Mouse (Mus musculus) thymus, adult 2 months (tissue): ENCODE data around the gene Ahcyl2. TPM values are rescaled to one million over a fixed set of nuclear protein-coding genes. Genes with fewer than 3 reads are reported as not detected.
A peak's percentile ranks its signal among the peaks of the same experiment; 100 is the strongest.
"Not testable (repeated sequence)": the region's sequence is repeated elsewhere in the genome, so short reads cannot be mapped to it uniquely, and the experiment has no call there.

Source experiments
- DNase-seq: peaks from one replicate; pipeline ENCODE4 v3.0.0; 2021
- H3K27ac ChIP-seq: fragments of 200-500 bp; 2 replicates; pipeline ENCODE4 v1.5.1; 2012; ENCODE audit warnings: low read length, control low read depth; ENCODE audit not compliant: control insufficient read depth, insufficient read depth
- H3K27me3 ChIP-seq: fragments of 200-500 bp; 2 replicates; pipeline ENCODE4 v1.6.1; 2012; ENCODE audit warnings: mild to moderate bottlenecking, low read length, moderate library complexity, mixed read lengths; ENCODE audit not compliant: control insufficient read depth, insufficient read depth
- H3K36me3 ChIP-seq: fragments of 200-500 bp; 2 replicates; pipeline ENCODE4 v1.6.1; 2012; ENCODE audit warnings: mild to moderate bottlenecking, low read length, moderate library complexity; ENCODE audit not compliant: control insufficient read depth, insufficient read depth
- H3K4me1 ChIP-seq: fragments of 200-500 bp; replicated peaks from 2 replicates; pipeline ENCODE4 v1.6.1; 2012; ENCODE audit warnings: low read length; ENCODE audit not compliant: control insufficient read depth, insufficient read depth
- H3K4me3 ChIP-seq: fragments of 200-500 bp; 2 replicates; pipeline ENCODE4 v1.5.1; 2012; ENCODE audit warnings: mild to moderate bottlenecking, low read length, control low read depth, moderate library complexity; ENCODE audit not compliant: control insufficient read depth, insufficient read depth
- CTCF ChIP-seq: fragments of 200-500 bp; IDR thresholded peaks from 2 replicates; pipeline ENCODE4 v1.5.1; 2012; ENCODE audit warnings: mild to moderate bottlenecking, control low read depth, low read length, moderate library complexity, borderline replicate concordance; ENCODE audit not compliant: control insufficient read depth, poor library complexity, insufficient read depth; ENCODE audit errors: extremely low read depth
- POLR2A ChIP-seq: fragments of 200-500 bp; IDR thresholded peaks from 2 replicates; pipeline ENCODE4 v1.6.1; 2012; ENCODE audit warnings: mild to moderate bottlenecking, low read length, control low read depth, moderate library complexity; ENCODE audit not compliant: control insufficient read depth, poor library complexity, insufficient read depth; ENCODE audit errors: extremely low read depth
- WGBS: fragments of 180-500 bp; shearing (Covaris S2); methylation state at CpG from one replicate; pipeline ENCODE4 v1.1.7; 2018; 5-methylcytosine and 5-hydroxymethylcytosine counted together
- polyA plus RNA-seq: library from polyadenylated mRNA; depleted of rRNA; stranded (reverse); fragments of >200 nt; gene quantifications from 2 replicates; pipeline ENCODE4 v1.2.3, GENCODE M21; 2012

The Ahcyl2 gene
- polyA plus RNA-seq, 1 experiment = 44.1 TPM

DNA sequence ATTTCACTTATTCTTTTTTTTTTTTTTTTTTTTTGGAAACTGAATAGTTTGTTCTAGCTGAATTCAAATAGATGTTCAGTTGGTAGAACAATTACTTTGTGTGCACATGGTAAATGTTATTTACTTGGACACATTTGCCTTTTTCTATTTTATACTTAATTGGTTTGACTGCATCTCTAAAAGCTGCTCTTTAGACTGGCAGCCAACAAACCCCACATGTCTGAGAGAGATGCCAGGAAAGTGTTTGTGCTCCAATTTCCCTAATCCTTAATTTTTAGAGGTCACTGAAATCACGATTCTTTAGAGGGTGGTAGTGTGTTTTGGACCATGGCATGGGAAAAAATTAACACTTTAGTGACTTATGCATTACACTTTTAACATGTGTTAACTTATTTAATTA lies 44.8 kb downstream of the Ahcyl2 start:
- no peak overlapping the region for H3K27ac ChIP-seq
- no peaks in the 10 kb centered on the region for H3K36me3 ChIP-seq
- no peaks in the 10 kb centered on the region for H3K27me3 ChIP-seq
- 87% methylated on average over 1 of the region's 1 CpGs for WGBS
- DNase-seq = no peak
- H3K4me3 ChIP-seq = no peak overlapping the region
- H3K4me1 ChIP-seq = no peaks in the 10 kb centered on the region
- TF ChIP-seq POLR2A (no peak), CTCF (no peak)

DNA sequence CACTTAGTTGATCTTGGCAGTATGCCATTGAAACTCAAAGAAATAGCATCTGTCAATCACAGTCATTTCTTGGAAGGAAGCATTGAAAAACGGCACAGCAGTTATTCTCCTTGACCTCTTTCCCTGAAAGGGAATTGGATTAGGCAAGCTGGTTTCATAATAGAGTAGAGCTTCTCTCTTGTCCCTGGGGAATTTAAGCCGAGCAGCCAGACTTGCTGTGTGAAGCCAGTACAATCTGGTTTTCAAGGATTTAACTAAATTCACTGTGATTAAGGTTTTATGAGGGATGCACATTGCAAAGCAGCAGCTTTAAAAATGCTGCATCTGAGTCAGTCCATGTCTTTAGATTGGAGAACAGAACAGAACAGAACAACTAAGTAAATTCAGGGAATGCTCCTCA lies 46.8 kb downstream of the Ahcyl2 start:
- no peak for DNase-seq
- Histone ChIP-seq H3K36me3 (no peaks in the 10 kb centered on the region), H3K4me1 (no peaks in the 10 kb centered on the region), H3K4me3 (no peak overlapping the region), H3K27ac (no peak overlapping the region), H3K27me3 (no peaks in the 10 kb centered on the region)
- WGBS = 55% methylated on average over 2 of the region's 2 CpGs
- no peak for TF ChIP-seq POLR2A
- TF ChIP-seq CTCF = no peak

DNA sequence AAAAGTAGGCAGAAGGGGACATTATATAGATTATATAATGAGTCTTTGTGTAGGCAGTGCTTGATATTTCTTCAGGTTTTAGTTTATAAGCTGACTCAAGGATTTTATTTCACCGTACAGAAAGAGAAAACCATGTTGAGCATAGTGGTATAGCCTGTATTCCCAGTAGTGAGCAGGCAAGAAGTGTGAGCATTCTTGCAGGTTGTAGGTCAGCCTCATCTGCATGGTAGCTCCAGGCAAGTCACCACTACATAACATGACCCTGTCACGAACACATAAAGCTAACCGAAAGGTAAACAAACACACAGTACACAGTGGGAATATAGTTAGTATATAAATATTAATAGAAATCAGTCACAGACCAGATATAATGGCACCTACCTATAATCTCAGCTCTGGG lies 47.2 kb downstream of the Ahcyl2 start:
- H3K4me3 ChIP-seq = no peak overlapping the region
- no peak overlapping the region for H3K27ac ChIP-seq
- no peak for DNase-seq

DNA sequence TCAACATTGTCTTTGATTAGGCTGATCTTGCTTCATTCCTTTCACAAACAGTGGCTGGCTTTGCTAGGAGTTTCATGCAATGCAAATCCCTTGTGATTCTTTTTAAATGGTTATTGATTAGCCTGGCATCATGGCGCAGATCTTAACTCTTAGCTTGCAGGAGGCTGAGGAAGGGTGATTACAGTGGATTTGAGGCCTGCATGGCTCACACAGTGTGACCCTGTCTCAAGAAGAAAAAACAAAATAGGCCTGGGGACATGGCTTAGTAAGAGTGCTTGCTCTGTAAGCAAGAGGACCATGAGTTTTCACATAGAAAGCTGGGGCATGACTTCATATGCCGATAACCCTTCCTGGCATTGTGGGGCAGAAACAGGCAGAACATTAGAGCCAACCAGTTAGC lies 47.8 kb downstream of the Ahcyl2 start:
- Histone ChIP-seq H3K36me3 (no peaks in the 10 kb centered on the region), H3K27me3 (no peaks in the 10 kb centered on the region), H3K4me1 (no peaks in the 10 kb centered on the region), H3K4me3 (no peak overlapping the region), H3K27ac (no peak overlapping the region)
- WGBS = 97% methylated on average over 2 of the region's 2 CpGs
- no peak for DNase-seq
- TF ChIP-seq POLR2A = no peak
- TF ChIP-seq CTCF = no peak

More for the DNA sequence above, 47.2 kb downstream of the Ahcyl2 start:
- H3K36me3 ChIP-seq = no peaks in the 10 kb centered on the region
- H3K4me1 ChIP-seq = no peaks in the 10 kb centered on the region
- no peaks in the 10 kb centered on the region for H3K27me3 ChIP-seq
- TF ChIP-seq POLR2A (no peak), CTCF (no peak)
- 93% methylated on average over 3 of the region's 3 CpGs for WGBS

DNA sequence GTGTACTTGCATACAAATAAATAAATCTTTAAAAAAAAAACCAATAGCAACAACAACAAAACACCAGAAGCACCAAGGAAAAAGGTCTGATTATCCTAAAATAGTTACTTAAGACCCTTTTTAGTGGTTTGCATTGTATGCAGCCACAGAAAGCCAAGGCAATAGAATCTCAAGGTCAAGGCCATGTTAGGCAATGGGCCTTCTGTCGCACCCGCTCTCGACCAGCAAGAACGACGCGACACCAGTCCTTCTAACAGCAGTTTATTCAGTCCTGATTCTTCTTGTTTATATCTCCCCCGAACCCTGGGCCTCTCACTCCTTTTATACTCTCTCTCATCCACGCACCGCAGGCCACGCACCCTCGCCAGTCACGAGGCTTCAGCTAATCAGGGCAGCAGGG lies 48.6 kb downstream of the Ahcyl2 start:
- H3K27me3 ChIP-seq, DNase-seq, H3K4me3 ChIP-seq, H3K27ac ChIP-seq, H3K4me1 ChIP-seq, H3K36me3 ChIP-seq: not testable (repeated sequence)
- WGBS = 98% methylated on average over 12 of the region's 12 CpGs

DNA sequence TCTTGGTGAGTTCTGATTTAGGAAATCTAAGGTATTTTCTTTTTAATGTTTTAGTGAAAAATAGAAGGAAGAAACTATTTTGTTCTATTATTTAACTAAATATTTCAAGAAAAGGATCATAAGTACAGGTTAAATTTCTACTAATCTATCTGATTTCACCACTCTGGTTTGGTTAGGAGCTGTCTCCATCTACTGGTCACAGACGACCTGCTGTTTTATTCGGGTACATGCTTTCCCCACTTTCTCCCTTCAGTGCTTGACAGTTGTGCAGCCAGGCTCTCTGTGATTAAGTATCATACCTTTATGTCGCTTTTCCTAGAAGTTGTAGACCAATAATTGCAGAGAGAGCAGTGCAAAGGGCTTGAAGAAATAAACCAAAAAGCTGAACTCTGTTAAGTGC lies 51.5 kb downstream of the Ahcyl2 start:
- Histone ChIP-seq H3K27me3 (no peaks in the 10 kb centered on the region), H3K27ac (no peak overlapping the region), H3K4me3 (no peak overlapping the region), H3K36me3 (no peaks in the 10 kb centered on the region), H3K4me1 (no peaks in the 10 kb centered on the region)
- TF ChIP-seq POLR2A = no peak
- TF ChIP-seq CTCF = no peak
- WGBS = 13% methylated on average over 3 of the region's 3 CpGs
- DNase-seq = peak; percentile 36

DNA sequence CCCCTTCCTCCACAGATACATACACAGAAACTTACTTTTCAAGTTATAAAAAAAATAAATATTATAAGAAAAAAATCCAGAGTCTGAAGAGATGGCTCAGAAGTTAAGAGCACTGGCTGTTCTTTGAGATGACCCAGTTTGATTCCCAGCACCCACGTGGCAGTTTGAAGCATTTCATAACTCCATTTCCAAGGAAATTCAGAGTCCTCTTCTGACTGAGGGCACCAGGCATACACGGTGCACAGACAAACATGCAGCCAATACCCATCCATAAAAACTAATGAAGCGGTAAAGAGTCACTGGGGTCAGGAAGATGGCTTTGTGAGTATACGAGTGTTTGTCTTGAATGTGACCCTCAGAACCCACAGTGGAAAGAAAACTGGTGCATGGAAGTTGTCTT lies 52.5 kb downstream of the Ahcyl2 start:
- no peaks in the 10 kb centered on the region for H3K4me1 ChIP-seq
- no peaks in the 10 kb centered on the region for H3K36me3 ChIP-seq
- 97% methylated on average over 4 of the region's 4 CpGs for WGBS
- DNase-seq = no peak
- TF ChIP-seq POLR2A (no peak), CTCF (no peak)
- no peak overlapping the region for H3K27ac ChIP-seq
- H3K27me3 ChIP-seq = no peaks in the 10 kb centered on the region
- H3K4me3 ChIP-seq = no peak overlapping the region
